Mouse (Mus musculus) E14TG2a.4 (cell line): Measurements from ENCODE around the gene St3gal4.

ENCODE experiments used
- CTCF ChIP-seq: conservative IDR thresholded peaks from 2 replicates; pipeline ENCODE4 v1.5.1; 2014; ENCODE audit warnings: low read length
- NANOG ChIP-seq: IDR thresholded peaks from 2 replicates; pipeline ENCODE4 v1.6.1; 2014; ENCODE audit warnings: borderline replicate concordance, low read length, mixed read lengths

DNA sequence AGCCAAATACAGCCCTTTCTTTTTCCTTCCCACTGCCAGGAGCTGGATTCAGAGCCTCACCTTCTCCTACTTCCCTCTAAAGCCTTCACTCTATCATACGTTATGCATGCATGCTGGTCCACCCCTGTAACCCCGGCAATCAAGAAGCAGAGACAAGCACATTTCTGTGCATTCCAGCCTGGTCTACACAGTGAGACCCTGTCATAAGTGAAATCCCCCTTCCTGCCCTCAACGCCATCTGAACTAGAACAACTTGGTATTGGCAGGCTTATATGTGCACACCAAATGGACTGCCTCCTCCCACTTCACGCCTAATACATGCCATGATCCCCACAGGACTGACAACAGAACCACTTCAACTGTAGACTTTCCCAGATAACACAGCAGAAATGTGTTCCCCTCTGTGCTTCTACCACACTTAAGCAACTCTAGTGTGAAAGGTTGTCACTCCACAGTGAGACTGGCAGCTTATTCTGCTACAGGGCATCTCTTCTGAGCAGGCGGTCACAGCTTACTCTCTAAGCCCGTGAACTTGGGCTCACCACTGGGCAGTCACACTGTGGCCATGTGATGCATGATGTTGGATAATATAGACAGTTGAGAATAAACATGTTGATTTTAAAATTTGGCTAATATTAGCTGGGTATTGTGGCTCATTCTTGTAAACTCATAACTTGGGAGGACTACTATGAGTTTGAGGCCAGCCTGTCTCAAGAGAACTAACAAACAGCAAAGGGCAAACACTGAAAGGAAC, 68.2 kb downstream of the St3gal4 start:
- TF ChIP-seq CTCF (no peak), NANOG (no peak)
